Mouse (Mus musculus) heart, adult 10 weeks (tissue): Measurements from ENCODE around the gene Fbxl5. TPM values are rescaled to one million over a fixed set of nuclear protein-coding genes. Genes with fewer than 3 reads are reported as not detected.

ENCODE experiments used
- polyA plus RNA-seq: library from polyadenylated mRNA; stranded (reverse); fragments of 350-450 nt; fragmentation: Illumina TruSeq; extraction: RNeasy Lipid Tissue Mini Kit (QIAGEN cat#74804); gene quantifications from one replicate; pipeline ENCODE4 v1.2.3, GENCODE M21; 2014; ENCODE audit warnings: low read depth, low replicate concordance

Fbxl5 gene
- polyA plus RNA-seq = 43.9 TPM

DNA sequence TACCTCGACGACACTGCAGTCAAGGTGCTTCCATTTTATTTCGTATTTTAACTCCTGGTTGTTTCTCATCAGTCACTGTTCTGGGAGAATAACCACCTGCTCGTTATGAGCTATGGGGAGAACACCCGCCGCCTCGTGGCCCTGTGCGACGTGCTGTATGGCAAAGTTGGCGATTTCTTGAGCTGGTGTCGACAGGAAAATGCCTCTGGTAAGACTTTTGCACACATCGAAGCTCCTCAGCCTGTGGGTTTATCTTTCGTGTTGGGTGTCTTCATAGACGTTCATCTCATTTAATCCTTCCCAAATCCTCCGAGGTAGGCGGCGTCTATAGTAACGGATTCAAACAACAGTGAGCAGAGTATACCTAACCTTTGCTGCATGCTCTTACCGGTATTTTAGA, at the start of gene Fbxl5:
Gene Fbxl5, minus strand, starts transcription at position 101 of the 400 bp plus-strand sequence.

DNA sequence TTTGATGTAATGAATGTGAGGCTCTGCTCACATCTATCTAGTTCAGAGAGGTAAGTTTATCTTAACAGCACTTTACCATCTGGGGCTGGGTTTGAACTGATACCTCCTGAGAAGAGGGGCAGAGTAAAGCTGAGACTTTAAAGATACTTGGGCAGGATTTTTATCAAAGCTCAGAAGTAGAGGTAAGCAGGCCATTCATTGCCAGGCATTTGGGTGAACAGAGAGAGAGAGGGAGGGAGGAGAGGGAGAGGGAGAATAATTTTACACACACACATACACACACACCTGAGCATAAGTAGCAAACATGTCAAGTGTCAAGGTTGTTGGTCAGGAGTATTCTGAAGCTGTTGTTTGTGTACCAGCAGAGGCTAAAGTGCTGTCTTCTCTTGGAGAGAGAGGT, 46.8 kb upstream of the Fbxl5 start, which contains the start of gene Cd38:
Gene Cd38, plus strand, starts transcription at position 301 of the 400 bp plus-strand sequence.

DNA sequence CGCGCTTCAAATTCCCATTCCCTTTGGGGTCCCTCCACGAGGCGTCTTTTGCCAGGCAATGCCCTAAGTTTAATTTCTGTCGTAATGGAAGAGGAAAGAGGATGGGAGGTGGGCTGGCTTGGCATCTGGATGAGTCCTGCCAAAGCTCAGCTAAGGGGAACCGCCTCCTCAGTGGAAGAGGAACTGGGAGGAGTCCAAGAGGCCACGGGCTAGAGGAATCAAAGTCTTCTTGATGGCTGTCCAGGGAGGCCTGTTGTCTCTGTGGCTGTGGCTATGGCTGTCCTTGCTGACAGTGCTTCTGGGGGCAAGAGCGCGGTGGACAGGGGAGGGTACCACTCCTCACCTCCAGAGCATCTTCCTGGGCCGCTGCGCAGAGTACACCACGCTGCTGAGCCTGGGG, 2.7 kb downstream of the Fbxl5 start, which contains the start of gene Bst1:
Gene Bst1, plus strand, starts transcription at position 191 of the 400 bp plus-strand sequence.

Other genes with a start within 250 kb of the Fbxl5 start
- gene Cc2d2a, start 159.3 kb downstream of the Fbxl5 start, polyA plus RNA-seq = 9.4 TPM
- gene Bst1, start 2.8 kb downstream of the Fbxl5 start, polyA plus RNA-seq = 2.2 TPM
- gene Cd38, start 46.9 kb upstream of the Fbxl5 start, polyA plus RNA-seq = 10.3 TPM
- not detected for gene Gm7879, start 91.5 kb upstream of the Fbxl5 start, polyA plus RNA-seq
- not detected for gene Fgfbp1, start 160.1 kb upstream of the Fbxl5 start, polyA plus RNA-seq